Mouse (Mus musculus) mesoderm, embryonic 11.5 days (tissue): Measurements from ENCODE around the gene Rpp38.
A peak's percentile ranks its signal among the peaks of the same experiment; 100 is the strongest.

Source experiments
- DNase-seq: peaks from one replicate; pipeline ENCODE4 v3.0.0-alpha.2; 2012; ENCODE audit warnings: low read depth, low spot score

Gene Rpp38

GRCm38 (mm10) chr2:3332484-3333242 is at the start of gene Rpp38:
Rpp38 (minus strand) TSS chr2:3332643.
- DNase-seq = peak; percentile 98

DNA sequence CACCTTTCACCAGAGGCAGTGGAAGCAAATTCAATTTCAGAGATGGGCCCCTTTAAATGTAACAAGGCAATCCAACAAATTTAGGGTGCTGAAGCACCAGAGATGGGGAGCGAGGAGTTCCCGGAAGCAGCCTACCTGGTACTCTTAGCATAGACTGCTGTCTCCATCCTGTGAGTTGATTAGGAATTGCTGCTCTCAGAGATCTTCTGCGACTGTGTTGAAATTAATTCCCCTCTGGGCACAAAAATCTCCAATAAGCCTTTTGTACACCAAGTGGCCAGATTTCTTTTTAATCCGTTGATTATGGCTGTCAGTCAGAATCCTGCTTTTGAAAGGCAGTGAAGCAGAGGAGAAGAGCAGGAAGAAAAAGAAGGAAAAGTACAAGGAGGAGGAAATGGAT is 32.7 kb upstream of the Rpp38 start:
- no peak for DNase-seq

DNA sequence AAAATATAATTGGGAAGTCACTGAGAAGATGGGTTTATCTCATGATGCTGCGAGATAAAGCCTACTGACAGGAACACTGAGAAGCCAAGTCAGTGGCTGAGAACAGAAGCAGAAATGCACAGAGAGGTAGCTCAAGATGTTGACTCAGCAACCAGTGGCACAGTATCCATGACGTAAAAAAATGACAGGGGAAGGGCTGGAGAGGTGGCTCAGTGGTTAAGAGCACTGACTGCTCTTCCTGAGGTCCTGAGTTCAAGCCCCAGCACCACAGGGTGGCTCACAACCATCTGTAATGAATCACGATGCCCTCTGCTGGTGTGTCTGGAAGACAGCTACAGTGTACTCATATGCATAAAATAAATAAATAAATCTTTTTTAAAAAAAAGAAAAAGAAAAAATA is 28.6 kb upstream of the Rpp38 start:
- DNase-seq = no peak

DNA sequence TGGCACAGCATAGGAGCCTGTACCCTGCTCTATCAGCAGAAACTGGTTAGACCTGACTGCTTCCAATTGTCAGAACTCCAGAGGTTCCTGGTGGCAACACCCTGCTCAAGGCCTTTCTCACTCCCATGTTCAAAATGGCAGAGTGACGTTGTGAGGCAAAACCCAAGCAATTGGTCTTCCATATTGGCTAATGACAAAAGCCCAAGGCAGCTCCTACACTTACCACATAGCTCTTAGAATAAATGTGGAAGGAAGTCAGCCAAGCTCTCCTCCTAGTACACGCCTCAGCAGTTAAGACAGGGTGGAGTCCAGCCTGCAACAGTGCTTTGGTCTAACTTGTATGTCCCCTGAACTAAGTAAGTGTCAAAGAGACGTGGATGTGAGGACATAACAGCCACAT is 25.4 kb upstream of the Rpp38 start:
- no peak for DNase-seq

- no peak for DNase-seq
These were observed 23.9 kb upstream of the Rpp38 start for GRCm38 (mm10) chr2:3356311-3356710.

DNA sequence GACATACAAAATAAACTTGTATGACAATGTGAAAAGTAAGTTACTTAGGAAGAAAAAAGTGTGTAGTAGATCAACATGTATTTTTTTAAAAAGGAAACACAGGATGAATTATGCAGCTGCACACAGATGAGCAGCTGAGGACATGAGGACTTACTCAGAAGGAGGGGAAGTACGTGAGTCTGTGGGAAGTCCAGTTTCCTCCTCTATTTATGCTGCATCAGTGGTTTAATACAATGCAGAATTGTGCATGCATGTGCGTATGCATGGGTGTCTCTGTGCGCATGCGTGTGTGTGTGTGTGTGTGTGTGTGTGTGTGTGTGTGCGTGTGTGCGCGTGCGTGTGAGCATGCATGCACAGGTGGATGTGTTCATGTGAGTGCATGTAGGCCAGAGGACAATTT is 23.4 kb upstream of the Rpp38 start:
- no peak for DNase-seq

DNA sequence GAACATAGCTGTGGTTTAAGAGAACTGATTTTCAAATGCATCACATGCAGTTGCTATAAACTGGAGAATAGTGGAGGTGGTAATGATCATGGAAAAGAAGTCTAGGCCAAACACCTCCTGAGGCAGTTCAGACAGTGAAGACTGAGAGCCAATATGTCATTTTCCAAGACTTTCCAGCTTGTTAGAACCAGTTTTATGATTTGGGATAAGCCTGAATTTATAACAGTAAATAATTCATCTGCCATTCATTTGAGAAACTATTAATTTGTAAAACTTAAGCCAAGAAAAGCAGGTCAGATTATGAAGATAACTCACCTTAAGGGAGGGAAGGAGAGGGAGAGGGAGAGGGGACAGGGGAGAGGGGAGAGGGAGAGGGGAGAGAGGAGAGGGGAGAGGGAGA is 20.7 kb upstream of the Rpp38 start:
- no peak for DNase-seq

- DNase-seq = peak; percentile 34
These were observed 16.5 kb upstream of the Rpp38 start for GRCm38 (mm10) chr2:3348919-3349318.

DNA sequence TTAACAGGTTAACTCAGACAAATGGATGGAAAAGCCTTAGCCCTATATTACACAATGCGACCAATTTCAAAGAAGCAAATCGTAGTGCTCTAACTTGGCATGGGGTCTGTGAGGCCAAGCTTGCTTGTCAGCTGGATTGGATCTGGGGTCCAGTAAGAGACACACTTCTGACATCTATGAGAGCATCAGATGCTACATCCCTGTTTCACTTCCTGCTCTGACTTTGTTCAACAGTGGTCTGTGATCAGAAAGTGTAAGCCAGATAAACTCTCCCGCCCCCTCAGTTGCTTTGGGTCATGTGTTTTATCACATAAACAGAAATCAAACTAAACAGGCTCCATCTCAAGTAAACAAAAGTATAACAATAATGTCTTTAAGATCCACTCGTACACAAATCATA is 16.0 kb upstream of the Rpp38 start:
- no peak for DNase-seq

DNA sequence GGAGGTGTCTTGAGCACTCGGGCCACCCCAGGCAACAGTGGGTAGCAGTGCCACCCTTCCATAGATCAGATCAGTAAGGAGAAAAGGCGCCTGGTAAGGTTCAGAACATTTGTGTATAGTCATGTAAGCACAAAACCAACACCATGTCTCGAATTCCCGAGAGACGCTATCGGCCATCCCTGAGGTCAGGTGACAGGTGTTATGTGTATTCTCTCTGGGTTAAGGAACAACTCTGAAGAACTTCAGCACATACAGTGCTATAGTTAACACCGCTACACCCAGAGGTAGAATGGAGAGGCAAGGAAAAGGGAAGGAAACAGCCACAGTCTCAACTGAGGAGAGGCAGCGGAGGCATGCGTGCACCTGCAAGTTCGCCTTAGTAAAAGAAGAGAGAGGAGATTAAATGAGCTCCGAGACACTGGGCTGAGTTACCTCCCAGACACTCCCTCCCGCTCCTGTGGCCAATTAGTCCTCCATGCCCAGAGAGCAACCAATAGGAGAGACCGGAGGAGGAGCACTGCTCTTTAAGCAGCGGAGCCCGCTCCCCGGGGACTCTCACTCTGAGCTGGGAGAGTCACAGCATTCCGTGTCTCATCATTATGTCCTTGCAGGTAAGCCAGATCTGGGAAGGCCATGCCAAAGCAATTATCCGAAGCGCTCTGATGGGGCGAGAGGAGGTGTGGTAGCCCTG is 3.3 kb upstream of the Rpp38 start, which contains the start of gene Acbd7:
Gene Acbd7, plus strand, starts transcription at position 558 of the 691 bp plus-strand sequence.
- peak; percentile 61 for DNase-seq

DNA sequence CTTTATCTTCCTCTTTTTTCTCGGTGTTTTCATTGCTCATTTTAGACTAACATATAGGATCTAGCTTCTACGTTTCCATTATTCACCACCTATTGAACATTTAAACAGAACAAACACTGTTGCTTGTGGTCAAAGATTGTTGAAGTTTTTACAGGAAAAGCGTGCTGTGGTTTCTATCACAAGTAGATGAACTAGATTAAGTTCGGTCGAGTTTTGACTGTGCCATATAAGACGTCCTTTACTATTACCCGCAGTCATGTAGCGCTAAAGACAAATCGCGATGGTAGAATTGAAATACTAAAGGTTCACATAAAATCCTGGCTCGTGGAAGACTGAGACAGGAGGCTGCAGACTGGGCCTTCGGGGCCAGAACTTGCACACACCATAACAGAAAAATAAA is 1.3 kb upstream of the Rpp38 start:
- DNase-seq = no peak

DNA sequence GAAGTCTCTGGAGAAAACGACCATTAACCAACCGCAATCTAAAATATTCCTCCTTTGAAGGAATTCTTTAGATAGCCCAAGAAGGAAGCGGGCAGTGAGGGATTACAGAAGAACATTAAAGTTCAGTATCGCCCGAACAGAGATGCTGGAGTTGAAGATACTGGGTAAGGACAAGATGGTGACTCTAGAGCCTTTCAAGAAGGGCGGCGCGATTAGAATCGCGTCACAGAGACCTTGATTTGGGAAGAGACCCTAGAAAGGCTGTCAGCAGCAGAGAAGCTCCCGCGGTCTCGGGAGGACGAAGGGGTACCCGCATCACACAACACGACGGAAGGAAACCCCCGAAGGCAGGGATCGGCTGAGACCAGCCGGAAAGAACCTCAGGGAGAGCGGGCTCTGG is 387 bp downstream of the Rpp38 start:
- DNase-seq = no peak

DNA sequence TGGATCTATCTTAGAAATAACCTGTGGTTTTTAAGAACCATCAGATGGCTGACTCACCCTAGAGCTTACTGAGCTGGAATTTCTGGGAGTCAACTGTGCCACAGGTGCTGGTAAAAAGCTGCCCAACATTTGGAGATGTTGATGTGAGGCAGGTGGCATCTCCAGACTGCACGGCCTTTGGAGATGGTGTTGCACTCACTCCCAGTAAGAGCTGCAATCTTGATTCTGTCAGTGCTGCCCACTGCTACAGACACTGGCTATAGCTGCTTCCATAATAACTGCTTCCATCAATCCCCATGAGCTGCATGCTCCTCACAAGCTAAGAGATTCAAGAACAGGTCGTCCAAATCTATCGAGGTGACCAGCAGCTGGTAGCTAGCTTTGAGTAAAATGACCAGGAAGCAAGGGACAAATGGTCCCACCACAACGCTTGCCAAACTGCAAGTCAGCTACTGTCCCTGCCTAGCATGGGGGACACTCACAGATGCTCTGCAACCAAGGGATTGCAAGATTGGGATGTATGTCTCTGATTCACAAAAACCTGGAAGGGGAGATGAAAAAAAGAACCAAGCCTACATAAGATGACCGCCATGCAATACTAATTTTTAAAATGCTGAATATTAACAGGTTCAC is 1.3 kb downstream of the Rpp38 start:
- no peak for DNase-seq

DNA sequence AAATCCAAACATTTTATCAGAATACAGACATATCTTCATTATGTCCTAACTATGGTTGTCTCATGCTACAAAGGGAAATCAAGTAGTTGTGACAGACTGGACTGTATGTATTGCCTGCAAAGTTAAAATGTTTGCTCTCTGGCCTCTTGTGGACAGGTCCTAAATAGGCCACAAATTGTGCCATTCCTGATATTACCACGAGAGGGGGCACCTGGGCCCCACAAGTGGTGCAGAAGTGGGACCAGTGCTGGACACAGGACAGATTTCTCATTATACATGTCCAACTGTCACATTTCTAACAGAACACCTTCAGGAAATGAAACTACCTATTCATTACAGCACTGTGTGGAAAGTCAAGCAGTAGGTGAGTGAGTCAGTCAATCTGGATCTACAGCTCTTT is 5.1 kb downstream of the Rpp38 start:
- DNase-seq = peak; percentile 54

DNA sequence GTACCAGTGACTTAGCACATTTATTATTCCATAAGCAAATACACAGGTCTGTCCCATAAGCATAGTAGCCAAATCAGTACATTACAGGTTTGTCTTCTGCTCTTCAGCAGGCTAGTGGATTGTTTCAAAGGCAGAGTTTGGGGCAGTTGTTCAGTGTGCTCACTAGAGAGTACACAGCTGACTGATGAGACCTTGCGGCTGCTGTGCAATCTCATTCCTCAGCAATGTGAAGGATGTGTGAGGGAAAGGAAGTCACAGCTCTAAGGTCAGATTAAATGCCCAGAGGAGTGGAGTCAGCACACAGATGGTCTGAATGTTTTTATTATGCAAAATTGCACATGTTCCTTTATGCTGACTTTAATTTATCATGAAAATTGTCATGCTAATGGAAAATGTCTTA is 5.9 kb downstream of the Rpp38 start:
- DNase-seq = no peak

- no peak for DNase-seq
These were observed 7.9 kb downstream of the Rpp38 start for GRCm38 (mm10) chr2:3324381-3325130.

DNA sequence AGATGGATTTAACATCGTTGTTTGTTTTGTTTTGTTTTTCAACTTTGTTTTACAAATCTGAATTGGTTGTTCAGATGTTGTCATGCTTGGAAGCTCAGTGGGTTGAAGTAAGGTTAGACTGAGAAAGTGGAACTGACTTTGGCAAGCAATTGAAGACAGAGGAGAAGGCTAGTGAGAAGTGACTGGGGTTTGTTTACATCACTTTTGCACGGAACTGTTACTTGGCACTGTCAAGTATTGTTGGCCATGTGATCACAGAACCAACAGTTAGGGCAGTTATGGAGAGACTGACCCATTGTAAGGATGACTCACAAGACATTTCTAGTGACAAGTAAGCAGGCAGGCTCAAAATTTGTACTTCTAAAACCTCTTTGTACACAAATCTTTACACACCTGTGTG is 9.3 kb downstream of the Rpp38 start:
- no peak for DNase-seq

DNA sequence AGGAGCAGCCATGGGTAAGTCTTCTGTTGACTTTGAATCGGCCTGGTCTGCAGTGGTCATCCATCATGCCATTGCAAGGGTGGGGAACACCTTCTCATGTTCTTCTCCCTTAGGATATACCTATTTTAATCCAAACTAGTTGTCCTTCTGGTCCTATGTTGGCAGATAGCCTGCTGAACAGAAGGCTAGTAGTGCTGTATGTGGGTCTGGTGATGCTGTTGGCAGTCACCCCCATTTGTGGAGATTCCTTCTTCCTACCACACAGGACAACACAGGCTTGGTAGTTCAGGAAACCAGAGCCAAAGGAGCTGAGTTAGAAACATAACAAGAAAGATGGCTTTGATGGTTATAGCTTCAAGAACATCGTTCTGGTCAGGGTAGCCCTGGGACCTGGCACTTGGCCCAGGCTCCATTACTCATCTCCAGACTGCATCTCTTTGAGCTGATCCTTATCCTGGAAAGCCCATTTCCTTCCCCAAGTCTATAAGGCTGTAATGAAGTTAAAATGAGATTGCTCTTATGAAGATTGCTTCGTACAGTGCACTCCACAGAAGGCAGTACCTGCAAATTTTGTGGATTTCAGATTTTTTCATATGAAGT is 26.9 kb downstream of the Rpp38 start:
- no peak for DNase-seq

DNA sequence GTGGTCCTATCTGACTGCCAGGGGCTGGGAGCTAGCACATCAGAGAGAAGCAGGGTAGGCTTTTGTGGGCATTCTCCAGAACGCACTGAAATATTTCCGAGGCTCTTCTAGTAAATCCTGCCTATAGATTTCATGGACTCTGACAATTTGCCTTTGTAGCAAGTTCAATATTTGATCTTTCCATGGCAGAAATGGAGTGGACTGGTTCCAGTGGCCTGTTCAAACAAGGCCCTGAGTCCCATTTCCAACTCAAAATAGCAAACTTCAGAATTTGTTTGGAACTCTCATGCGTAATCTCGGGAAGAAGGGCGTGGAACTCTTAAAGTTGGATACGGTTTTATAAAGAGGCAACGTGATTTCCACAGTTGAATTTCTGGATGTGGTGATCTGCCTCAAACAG is 36.6 kb downstream of the Rpp38 start:
- no peak for DNase-seq

GRCm38 (mm10) chr2:3292170-3292569 is 40.3 kb downstream of the Rpp38 start:
- DNase-seq = no peak

- DNase-seq = no peak
These were observed 42.9 kb downstream of the Rpp38 start for GRCm38 (mm10) chr2:3289581-3289980.

DNA sequence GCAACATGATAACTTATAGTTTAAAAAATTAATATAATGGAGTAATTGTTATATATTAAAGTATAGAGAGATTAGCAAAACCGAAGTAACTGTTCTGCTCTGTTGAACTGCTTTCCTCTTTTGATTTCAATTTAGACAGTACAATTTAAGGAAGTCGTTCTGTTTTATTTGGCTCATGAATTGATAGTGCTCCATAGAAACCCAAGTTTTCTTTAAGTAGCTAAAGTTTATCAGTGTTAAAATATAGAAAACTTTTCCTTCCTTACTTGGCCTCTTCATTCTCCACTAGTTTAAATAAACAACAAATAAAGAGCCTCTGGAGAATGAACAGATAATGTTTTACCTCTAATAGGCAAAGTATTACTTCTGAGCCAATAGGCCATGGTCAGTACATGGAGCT is 46.2 kb downstream of the Rpp38 start:
- DNase-seq = no peak
